Mouse (Mus musculus) T-helper 17 cell (primary cell): Measurements from ENCODE around the gene Pacsin2.
"Not testable (repeated sequence)": the region's sequence is repeated elsewhere in the genome, so short reads cannot be mapped to it uniquely, and the experiment has no call there.

Experiments used
- in situ Hi-C, 2 experiments: fragments of 300-600 bp; cut with MboI, MseI; formaldehyde crosslinking; loops; 1 replicate in 1 of 2; 2 replicates in 1 of 2; pipeline ENCODE4 v1.15.1; 2025; ENCODE audit warnings: high pct_unique_total_duplicates in 2 of 2

Pacsin2 gene

DNA sequence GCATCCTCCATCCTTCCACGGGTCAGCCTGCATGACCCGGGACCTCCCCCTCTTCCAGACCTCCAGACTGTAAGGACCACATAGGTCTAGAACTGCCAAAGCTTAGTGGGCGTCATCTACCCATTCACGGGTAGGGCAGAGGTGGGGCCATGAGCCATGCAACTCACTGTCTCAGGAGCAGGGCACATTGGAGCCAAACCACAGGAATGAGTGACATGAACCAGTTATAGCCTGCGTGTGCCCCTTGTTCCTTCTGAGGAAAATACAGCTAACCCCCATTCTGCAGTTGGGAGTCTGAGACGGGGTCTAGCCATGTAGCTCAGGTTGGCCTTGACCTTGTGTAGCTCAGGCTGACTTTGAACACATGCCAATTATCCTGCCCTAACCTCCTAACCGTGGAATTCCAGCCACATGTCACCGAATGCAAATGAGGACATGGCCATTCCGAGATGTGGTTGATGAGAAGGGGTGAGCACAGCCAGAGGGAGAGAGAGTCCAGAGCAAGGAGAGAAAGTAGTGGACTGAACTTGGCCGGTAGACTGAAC, 16.9 kb upstream of the Pacsin2 start:
- in situ Hi-C loops: loop anchor here in 1 of 2 experiments (5.0 to 10.0 kb wide), 2 partner anchors 109 to 257 kb away; no protein-coding TSS in a partner anchor

DNA sequence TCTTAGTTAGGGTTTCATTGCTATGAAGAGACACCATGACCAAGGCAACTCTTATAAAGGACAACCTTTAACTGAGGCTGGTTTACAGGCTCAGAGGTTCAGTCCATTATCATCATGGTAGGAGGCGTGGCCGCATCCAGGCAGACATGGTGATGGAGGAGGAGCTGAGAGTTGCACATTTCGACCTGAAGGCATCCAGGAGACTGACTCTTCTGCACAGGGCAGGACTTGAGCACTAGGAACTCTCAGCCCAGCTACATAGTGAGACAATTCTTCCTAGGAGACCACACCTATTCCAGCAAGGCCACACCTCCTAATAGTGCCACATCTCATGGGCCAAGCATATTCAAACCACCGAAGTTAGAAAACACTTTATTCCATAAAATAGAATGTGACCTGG, 15.4 kb upstream of the Pacsin2 start:
- in situ Hi-C loops: loop anchor here in 1 of 2 experiments (5.0 to 10.0 kb wide), 2 partner anchors 108 to 255 kb away; no protein-coding TSS in a partner anchor

DNA sequence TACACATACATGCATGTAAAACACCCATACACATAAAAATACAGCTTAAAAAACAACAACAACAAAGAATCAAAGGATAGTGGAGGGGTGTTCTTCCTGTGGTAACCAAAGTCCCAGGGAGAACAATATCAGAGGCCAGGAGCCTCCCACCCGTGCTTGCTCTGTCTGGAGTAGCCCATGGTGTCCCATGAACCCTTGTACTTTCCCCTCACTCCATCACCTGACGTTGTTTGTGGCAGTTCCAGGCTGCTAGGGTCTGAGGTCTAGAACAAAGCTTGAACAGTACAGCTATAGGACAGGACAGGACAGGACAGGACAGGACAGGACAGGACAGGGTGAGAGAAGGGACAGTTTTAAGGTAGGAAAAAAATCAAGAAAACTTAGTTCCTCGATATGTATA, 13.7 kb upstream of the Pacsin2 start:
- in situ Hi-C loops: no loop called here

DNA sequence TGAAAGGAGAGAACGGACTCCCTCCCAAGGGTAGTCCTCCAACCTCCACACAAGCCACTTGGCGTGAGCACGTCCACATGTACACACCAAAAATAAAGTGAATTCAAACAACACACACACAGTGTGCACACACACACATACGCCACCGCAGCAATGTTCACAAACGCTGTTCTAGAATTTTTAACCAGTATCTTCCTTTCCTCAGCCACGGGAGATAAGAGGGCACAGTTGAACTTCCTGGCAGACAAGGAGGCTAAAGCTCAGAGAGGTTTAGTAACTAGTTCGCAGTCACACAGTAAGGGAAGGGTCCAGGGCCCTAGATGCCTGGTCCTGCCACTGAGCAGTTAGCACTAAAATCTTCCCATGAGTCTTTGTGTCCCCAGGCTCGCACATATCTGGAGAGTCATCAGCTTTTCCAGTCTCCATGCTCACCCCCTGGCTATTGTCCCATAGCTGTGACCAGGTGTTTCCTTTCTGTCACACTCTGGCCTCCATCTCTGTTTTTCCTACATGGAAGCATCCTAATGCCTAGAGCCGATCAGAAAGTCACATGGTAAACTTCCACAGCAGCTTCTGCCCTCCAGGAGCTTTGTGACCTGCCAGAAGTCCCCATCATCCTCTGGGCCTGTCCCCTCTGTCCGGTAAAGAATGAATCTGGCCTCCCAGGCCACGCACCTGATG, 12.3 kb upstream of the Pacsin2 start:
- in situ Hi-C loops: no loop called here

DNA sequence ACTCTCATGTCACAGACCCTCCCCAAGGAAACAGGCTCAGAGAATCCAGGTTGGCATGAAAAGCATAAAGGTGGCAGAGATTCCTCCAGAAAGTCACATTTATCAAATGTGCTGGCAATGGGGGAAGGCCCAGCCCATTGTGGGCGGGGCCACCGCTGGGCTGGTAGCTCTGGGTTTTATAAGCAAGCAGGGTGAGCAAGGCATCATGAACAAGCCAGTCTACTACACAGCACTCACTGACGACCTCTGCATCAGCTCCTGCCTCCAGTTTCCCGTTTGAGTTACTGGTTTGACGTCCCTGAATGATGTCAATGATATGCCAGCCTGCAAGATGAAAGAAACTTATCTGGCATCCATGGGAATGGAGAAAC, 10.0 kb upstream of the Pacsin2 start:
- in situ Hi-C loops: loop anchor here in 1 of 2 experiments (5.0 kb wide), 2 partner anchors 72 to 93 kb away; no protein-coding TSS in a partner anchor

DNA sequence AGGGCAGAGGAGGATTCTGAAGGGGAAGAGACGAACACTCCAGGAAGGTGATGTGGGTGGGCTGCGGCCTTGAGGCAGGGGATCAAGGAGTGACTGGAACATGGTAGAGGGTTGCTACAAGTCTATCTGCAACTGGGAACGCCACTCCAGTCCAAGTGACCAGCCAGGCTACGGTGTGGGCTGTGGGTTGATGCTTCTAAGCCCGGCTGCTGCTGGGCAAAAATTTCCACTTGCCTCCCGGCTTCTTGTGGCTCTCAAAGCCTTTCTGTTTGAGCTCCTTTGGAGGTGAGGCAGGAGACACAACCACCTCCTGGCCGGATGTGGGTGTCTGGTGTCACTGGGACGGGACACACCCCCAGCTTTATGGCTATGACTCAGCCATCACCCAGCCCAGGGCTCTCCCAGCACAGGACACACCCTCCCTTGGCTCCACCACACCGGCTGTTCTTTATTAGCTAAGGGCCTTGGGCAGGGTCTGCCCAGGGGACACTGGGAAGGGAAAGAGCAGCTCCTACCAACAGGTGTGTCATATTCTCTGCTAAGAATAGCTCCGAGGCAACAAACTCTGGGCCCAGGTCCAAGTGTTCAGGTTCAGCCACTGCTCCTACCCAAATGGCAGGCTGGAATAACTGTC, 9.5 kb upstream of the Pacsin2 start:
- in situ Hi-C loops: loop anchor here in 1 of 2 experiments (5.0 kb wide), 2 partner anchors 72 to 93 kb away; no protein-coding TSS in a partner anchor

DNA sequence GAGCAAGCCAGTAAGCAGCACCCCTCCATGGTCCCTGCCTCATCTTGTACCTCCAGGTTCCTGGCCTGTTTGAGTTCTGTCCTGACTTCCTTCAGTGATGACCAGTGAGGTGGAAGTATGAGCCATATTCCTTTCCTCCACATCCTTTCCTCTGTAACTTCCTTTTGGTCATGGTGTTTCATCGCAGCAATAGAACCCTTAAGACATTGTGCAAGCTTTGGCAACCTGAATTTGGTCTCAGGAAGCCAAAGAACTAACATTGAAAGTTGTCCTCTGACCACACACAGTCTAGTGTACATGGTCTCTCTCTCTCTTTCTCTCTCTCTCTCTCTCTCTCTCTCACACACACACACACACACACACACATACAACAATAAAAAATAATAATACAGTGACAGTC, 8.8 kb upstream of the Pacsin2 start:
- in situ Hi-C loops: loop anchor here in 1 of 2 experiments (5.0 kb wide), 2 partner anchors 71 to 94 kb away; no protein-coding TSS in a partner anchor

DNA sequence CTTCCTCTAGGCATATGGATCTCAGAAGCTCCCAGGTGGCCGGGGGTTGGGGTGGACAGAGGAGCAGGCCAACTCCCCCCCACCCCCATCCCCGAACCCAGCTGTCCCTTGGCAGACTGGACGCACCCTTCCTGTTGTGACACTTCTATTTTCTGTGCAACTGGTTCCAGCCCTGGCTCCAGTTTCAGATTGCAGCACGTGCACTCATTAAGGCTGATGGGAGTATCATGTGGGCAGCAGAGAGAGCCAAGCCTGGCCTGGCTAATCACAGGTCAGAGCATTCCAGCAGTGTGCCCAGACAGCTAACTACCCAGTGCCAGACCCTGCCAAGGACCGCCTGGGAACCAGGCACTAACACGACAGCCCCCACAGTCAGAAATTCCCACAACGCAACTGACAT, 7.1 kb upstream of the Pacsin2 start:
- in situ Hi-C loops: loop anchor here in 1 of 2 experiments (5.0 kb wide), 2 partner anchors 69 to 96 kb away; no protein-coding TSS in a partner anchor

DNA sequence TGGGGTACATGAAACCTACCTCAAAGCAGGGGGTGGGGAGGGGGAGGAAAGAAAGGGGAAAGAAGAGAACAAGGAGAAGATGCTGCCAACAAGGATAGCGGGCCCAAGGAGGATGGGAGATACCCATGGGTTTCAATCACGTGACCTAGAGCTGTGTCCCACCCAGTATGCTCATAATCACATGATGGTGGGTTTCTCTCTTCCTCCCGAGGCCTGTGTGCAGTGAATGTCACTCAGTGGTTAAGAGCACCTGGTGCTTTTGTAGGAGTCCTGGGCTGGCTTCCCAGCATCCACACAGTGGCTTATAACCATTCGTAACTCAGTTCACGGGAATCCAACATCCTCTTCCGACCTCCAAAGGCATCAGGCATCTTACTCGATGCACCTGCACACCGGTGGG, 6.0 kb upstream of the Pacsin2 start:
- in situ Hi-C loops: loop anchor here in 1 of 2 experiments (5.0 kb wide), 2 partner anchors 68 to 97 kb away; no protein-coding TSS in a partner anchor

DNA sequence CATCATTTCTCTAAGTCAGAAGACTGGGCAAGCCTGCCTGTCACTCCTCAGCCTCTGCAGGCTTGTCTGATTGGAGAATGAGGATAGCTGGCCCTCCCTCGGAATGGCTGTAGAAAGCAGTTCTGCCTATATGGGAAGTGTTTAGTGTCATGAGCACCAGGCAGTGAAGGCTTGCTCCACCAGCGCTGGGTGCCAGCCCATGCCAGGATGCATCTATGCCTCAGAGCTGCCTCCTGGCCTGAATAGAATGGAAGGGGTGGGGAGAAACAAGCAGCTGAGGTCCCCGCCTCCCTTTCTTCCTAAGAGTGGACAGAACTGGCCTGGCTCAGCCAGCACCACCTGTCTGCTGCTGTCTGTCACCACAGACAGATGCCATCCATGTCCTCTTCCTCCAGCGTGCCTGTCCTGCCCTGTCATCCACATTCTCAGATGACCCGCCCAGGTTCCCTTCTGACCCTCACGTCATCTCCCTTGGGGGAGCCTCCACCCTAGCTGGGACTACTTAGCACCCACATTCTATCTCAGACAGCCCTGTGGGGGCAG, 4.9 kb upstream of the Pacsin2 start:
- in situ Hi-C loops: no loop called here

DNA sequence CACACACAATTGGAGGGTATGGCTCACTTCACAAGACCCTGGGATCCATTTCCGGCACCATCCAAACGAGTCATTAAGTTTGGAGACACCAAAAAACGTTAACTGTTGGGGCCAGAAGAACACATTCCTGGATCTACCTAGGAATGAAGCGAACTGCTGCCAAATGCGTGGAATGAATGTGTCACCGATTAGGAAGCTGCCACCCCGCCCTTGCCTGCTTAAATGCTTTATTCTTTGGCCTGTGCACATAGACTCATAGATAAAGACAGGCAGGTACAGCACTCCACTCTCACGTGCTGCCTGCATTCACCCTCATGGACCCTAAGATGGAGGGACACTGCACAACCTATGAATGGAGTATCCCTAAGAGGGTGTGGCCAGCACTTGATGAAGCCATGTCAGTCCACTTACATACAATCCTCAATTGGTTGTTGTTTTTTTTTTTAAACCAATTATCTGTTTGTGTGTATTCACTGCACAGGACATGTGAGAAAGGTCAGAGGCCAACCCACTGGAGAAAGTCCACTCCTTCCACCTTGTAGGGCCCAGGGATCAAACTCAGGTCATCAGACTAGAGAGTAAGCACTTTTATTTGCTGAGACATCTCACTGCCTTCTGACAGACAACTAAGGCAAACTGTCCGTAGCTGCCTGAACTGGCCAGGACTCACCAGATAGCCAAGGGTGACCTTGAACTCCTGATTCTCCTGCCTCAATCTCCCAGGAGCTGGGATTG, 3.0 kb upstream of the Pacsin2 start:
- in situ Hi-C loops: no loop called here

DNA sequence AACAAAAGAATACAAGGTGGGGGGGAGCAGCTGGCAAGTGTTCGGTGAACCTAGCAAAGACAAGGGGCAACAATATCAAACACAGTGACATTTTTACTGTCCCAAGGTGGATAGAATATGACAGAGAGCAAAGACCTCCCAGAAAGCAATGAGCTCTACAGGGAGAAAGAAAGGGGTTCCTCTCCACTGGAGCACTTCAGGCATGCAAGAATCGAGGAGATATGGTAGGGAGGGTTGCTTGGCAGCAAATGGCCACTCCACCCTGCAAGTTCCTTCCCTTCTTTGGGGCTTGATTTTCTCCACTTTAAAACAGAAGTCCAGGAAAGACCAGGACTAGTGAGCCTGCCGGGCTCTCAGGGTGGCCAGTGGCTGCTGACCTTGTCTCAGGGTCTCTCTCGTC, 1.9 kb upstream of the Pacsin2 start:
- in situ Hi-C loops: no loop called here

DNA sequence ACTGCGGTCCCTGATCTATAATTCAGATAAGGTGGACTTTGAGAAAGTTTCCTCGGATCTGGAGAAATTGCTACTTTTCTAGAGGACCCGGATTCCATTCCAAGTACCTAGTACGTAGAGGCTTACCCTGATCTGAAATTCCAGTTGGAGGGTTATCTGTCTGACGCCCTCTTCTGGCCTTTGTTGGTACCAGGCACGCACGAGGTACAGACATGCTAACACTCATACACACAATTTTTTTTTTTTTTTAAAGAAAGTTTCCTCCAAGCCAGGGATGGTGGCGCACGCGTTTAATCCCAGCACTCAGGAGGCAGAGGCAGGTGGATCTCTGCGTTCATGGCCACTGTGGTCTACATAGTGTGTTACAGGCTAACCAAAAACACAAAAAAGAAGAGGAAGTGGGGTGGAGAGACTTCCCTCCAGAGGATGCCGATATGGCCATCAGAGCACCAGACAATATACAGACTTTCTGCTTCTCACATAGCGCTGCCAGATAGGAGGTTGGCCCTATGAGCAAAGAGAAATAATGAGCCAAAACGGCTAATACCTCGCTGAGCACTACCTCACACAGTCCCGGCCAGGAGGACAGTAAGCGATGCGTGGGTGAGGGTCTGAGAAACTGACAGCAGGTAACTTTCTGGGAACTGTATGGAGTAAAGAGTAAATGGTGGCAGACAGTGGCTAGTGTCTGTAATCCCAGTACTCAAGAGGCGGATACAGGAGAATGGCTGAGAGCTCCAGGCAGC, 672 bp upstream of the Pacsin2 start:
- in situ Hi-C loops: no loop called here

DNA sequence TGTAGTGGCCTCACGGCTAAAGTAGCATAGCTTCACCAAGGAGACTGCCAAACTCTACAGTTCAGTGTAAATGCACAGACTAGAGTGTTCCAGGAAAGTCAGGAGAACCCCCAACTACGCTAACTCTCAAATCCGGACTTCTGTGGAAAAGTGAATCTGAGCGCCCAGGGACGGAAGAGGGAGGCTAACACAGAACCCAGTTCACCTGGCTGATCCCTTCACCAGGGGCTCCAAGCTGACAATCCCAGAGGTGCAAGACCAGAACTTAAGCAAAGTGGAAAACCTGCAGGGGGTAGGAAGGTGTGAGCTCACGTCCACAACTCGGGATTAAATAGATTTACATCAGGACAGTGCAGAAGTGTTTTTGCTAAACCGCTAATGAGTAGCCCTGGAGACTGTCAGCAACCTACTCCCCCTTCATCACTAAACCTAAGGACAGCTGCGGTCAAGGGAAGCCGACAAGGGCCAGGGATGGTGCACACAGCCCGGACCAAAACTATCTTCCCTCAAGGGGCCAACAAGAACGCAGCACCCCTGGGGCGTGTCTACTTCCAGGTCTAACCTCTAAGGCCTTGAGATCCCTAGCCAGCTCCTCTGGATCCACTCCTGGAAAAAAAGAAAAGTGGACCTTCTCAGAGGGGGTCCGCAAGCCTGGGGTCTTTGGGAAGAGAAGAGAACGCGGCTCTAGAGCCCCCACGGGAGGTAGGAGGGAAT, 880 bp downstream of the Pacsin2 start:
- in situ Hi-C loops: no loop called here

DNA sequence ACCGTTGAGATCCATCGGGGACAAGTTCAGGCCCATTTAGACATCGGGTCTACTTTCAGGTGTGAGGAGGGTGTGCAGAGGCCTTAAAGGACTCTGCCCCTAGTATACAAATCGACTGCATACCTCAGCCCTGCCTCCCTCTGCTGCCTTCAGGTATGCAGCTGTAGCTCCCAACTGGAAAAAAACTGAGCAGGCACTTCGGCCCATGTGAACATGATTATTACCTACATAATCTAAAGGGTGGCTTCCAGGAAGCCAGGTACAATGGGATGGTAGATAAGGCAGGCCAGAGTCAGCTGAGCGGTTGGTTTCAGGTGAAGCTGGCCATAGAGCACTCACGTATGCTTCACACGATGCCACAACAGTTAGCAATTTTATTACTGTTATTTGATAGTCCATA, 2.1 kb downstream of the Pacsin2 start:
- in situ Hi-C loops: not testable (repeated sequence)

DNA sequence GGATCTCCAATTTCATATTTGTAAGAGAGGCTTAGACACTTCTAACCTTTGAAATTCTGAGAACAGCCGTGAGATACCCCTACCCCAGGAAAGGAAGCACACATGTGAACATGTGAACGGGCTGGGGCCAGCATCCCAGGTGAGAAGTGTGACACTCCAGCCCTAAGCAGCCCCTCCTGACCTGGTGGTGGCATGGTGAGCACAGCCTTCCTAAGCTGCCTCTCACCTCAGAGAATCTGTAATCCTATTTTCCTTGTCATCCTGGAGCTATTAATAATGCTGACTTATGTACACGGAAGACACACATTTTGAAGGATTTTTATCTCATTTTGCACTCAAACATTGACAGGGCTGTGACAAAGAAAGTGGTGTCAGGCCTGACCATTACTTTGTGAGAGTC, 3.5 kb downstream of the Pacsin2 start:
- in situ Hi-C loops: no loop called here

DNA sequence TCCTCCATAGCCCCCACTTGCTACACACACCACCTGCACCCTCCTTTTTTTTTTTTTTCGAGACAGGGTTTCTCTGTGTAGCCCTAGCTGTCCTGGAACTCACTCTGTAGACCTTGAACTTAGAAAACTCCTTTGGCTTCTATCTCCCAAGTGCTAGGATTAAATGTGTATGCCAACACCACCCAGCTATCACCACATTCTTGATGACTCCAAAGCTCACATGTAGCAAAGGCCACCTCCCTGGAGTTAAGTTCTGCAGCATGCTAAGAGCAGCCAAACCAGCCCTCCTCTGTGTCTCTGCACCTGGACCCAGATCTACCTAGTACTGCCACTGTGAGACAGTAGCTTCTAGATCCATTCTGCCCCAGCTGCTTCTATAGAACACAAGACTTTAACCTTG, 6.9 kb downstream of the Pacsin2 start:
- in situ Hi-C loops: no loop called here

DNA sequence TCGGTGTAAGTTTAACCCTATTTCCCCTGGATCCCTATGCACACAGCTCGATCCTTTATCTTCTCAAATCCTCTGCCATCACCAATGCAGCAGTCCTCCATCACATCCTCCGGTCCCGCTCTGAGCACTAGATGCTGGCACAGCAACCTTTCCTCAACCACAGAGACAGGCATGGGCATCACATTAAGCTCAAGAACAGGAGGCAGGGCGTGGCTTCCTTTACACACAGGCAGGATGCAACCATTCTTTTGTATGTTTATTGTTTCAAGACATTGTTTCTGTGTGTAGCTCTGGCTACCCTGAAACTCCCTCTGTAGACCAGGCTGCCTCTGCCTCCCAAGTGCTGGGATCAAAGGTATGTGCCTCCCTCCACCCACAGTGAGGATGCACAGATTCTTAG, 8.8 kb downstream of the Pacsin2 start:
- in situ Hi-C loops: no loop called here

DNA sequence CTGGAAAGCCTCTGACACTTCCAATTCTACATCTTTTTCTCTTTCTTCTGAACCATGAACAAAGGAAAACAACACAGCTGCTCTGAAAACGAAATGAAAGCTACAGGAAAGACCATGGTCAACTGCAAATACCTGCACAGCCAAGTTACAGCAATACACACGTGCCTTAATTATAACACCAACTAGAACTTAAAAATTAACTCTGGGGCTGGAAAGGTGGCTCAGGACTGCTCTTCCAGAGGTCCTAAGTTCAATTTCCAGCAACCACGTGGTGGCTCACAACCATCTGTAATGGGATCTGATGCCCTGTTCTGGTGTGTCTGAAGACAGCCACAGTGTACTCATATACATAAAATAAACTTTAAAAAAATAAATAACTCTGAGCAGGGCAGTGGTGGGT, 9.4 kb downstream of the Pacsin2 start:
- in situ Hi-C loops: no loop called here

DNA sequence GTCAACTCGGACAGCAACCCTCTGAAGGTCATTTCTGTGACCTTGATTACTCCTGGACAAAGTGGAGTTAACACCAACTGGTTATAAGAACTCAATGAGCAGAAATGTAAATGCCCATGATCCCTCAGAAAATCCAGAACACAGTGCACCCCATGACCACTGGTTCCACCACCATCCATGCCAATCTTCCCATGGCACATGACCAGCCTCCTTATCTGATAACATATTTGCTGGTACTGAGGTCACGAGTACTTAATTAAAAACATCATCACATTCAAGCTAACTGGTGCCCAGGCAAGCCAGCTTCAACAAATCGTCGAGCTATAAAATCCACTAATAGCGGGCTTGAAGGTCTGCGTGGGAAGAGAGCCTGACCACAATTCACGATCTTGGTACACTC, 10.0 kb downstream of the Pacsin2 start:
- in situ Hi-C loops: no loop called here
